Mouse (Mus musculus) spleen, adult 2 months (tissue): ENCODE measurements around the gene Rmi2.

Experiments
- CTCF ChIP-seq: fragments of 200-500 bp; IDR thresholded peaks from 2 replicates; pipeline ENCODE4 v1.5.1; 2011; ENCODE audit warnings: mild to moderate bottlenecking, inconsistent platforms; ENCODE audit not compliant: insufficient read depth, insufficient read length, insufficient replicate concordance; ENCODE audit errors: extremely low read depth
- POLR2A ChIP-seq: fragments of 200-500 bp; IDR thresholded peaks from 2 replicates; pipeline ENCODE4 v1.6.1; 2011; ENCODE audit warnings: low read depth, low read length, inconsistent platforms

DNA sequence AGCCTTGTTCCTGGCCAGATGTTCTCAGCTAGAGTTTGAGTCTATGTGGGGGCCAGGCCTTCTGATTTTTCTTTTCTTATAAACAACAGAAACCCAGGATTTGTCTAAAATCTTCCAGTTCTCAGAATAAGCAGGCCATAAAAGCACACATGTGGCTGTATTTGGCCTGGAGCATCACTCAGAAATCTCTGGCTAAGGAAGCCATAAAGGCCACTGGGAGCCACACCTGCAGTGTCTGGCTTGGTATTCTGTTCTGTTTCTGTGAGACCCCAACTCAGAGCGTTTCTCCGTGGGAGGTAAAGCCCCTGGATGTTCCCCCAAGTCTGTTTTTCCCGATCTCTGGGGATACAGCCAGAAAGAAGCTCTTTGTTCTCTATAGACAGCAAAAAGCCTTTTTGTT lies 61.0 kb downstream of the Rmi2 start:
- no peak for TF ChIP-seq CTCF
- TF ChIP-seq POLR2A = no peak
